Mouse (Mus musculus): ENCODE measurements around the gene Cacna2d2. TPM values are rescaled to one million over a fixed set of nuclear protein-coding genes. Genes with fewer than 3 reads are reported as not detected.

Gene Cacna2d2
- polyA plus RNA-seq, 1 experiment from 2014 or later, result 3.3 TPM

GRCm38 (mm10) chr9:107547026-107547425 is 147.6 kb downstream of the Cacna2d2 start, which contains the start of gene Zmynd10:
TSS of gene Zmynd10 (plus strand) at chr9:107547298.
- peak within 1 kb of the TSS; percentile 23 for H3K4me3 ChIP-seq (replicated peaks)
- peak within 1 kb of the TSS; percentile 40; the same call in 1 of the 2 replicates for H3K9ac ChIP-seq
- peaks cover 44% of the 10 kb centered on the region for H3K27me3 ChIP-seq
- H3K4me2 ChIP-seq, result peak within 1 kb of the TSS; percentile 51
- H3K36me3 ChIP-seq (replicated peaks), result peaks cover 15% of the 10 kb centered on the region
- H3K4me1 ChIP-seq, result peaks cover 37% of the 10 kb centered on the region
- peak; percentile 72 for ATAC-seq (ENCODE audit: low FRiP score)
- peak within 1 kb of the TSS; percentile 71 for H3K27ac ChIP-seq
- H3K9me3 ChIP-seq, result no peaks in the 10 kb centered on the region
- 5% methylated on average over 20 of the region's 20 CpGs for WGBS

- H3K9me3 ChIP-seq, result no peaks in the 10 kb centered on the region
- H3K4me3 ChIP-seq (replicated peaks), result no peak overlapping the region
- no peak overlapping the region for H3K9ac ChIP-seq
- no peak overlapping the region for H3K4me2 ChIP-seq
- peaks cover 15% of the 10 kb centered on the region for H3K36me3 ChIP-seq (replicated peaks)
- peaks cover 53% of the 10 kb centered on the region for H3K27me3 ChIP-seq
- peaks cover 37% of the 10 kb centered on the region for H3K4me1 ChIP-seq
- no peak overlapping the region for H3K27ac ChIP-seq
- WGBS, result 79% methylated on average over 5 of the region's 5 CpGs
- no peak for ATAC-seq (ENCODE audit: low FRiP score)
These were observed 148.5 kb downstream of the Cacna2d2 start for GRCm38 (mm10) chr9:107547957-107548356.

- no peak overlapping the region for H3K27ac ChIP-seq
- no peak overlapping the region for H3K4me2 ChIP-seq
- ATAC-seq (ENCODE audit: low FRiP score), result no peak
- H3K9ac ChIP-seq, result no peak overlapping the region
- no peak overlapping the region for H3K4me3 ChIP-seq (replicated peaks)
- 90% methylated on average over 10 of the region's 10 CpGs for WGBS
- no peaks in the 10 kb centered on the region for H3K9me3 ChIP-seq
- peaks cover 11% of the 10 kb centered on the region for H3K36me3 ChIP-seq (replicated peaks)
- H3K4me1 ChIP-seq, result peaks cover 44% of the 10 kb centered on the region
- H3K27me3 ChIP-seq, result peaks cover 59% of the 10 kb centered on the region
These were observed 149.4 kb downstream of the Cacna2d2 start for GRCm38 (mm10) chr9:107548820-107549219.

- Histone ChIP-seq H3K27ac (no peak overlapping the region), H3K27me3 (peaks cover 59% of the 10 kb centered on the region), H3K9me3 (no peaks in the 10 kb centered on the region), H3K36me3 (replicated peaks) (peaks cover 4% of the 10 kb centered on the region), H3K4me2 (no peak overlapping the region), H3K4me1 (peaks cover 47% of the 10 kb centered on the region), H3K4me3 (replicated peaks) (no peak overlapping the region), H3K9ac (no peak overlapping the region)
- WGBS, result 90% methylated on average over 20 of the region's 20 CpGs
- no peak for ATAC-seq (ENCODE audit: low FRiP score)
These were observed 150.1 kb downstream of the Cacna2d2 start for GRCm38 (mm10) chr9:107549297-107550074.

GRCm38 (mm10) chr9:107550491-107551116 is 151.2 kb downstream of the Cacna2d2 start:
- Histone ChIP-seq H3K4me2 (peak overlapping the region; percentile 61), H3K27ac (no peak overlapping the region), H3K4me3 (replicated peaks) (peak overlapping the region; percentile 40), H3K27me3 (peaks cover 59% of the 10 kb centered on the region), H3K4me1 (peaks cover 53% of the 10 kb centered on the region), H3K9me3 (no peaks in the 10 kb centered on the region), H3K36me3 (replicated peaks) (no peaks in the 10 kb centered on the region), H3K9ac (0 out of 2 replicates have a peak overlapping the region, but pooled peaks have one; percentile 51)
- no peak for ATAC-seq (ENCODE audit: low FRiP score)
- WGBS, result 26% methylated on average over 23 of the region's 23 CpGs

GRCm38 (mm10) chr9:107551117-107551889 is 151.9 kb downstream of the Cacna2d2 start, which contains the start of gene Rassf1:
TSS of gene Rassf1 (plus strand) at chr9:107551555.
- Histone ChIP-seq H3K9me3 (no peaks in the 10 kb centered on the region), H3K27me3 (peaks cover 59% of the 10 kb centered on the region), H3K4me2 (peak within 1 kb of the TSS; percentile 61), H3K9ac (peak within 1 kb of the TSS; percentile 51), H3K27ac (0 out of 2 replicates have a peak within 1 kb of the TSS, but pooled peaks have one; percentile 4), H3K4me1 (peaks cover 58% of the 10 kb centered on the region), H3K36me3 (replicated peaks) (no peaks in the 10 kb centered on the region), H3K4me3 (replicated peaks) (peak within 1 kb of the TSS; percentile 40)
- 1% methylated on average over 63 of the region's 63 CpGs for WGBS
- 0 out of 2 replicates have a peak, but pooled peaks have one; percentile 2 for ATAC-seq (ENCODE audit: low FRiP score)

GRCm38 (mm10) chr9:107551890-107552355 is 152.5 kb downstream of the Cacna2d2 start:
- Histone ChIP-seq H3K4me2 (peak overlapping the region; percentile 61), H3K27me3 (peaks cover 59% of the 10 kb centered on the region), H3K27ac (0 out of 2 replicates have a peak overlapping the region, but pooled peaks have one; percentile 4), H3K9me3 (no peaks in the 10 kb centered on the region), H3K36me3 (replicated peaks) (0 out of 2 replicates have a peak, but pooled peaks cover under 1% of the 10 kb centered on the region), H3K9ac (peak overlapping the region; percentile 51), H3K4me1 (peaks cover 58% of the 10 kb centered on the region), H3K4me3 (replicated peaks) (peak overlapping the region; percentile 40)
- WGBS, result 7% methylated on average over 8 of the region's 8 CpGs
- ATAC-seq (ENCODE audit: low FRiP score), result no peak

GRCm38 (mm10) chr9:107552690-107553393 is 153.4 kb downstream of the Cacna2d2 start:
- no peak for ATAC-seq (ENCODE audit: low FRiP score)
- H3K4me2 ChIP-seq, result peak overlapping the region; percentile 82
- WGBS, result 78% methylated on average over 5 of the region's 5 CpGs
- peaks cover 9% of the 10 kb centered on the region for H3K36me3 ChIP-seq (replicated peaks)
- H3K9ac ChIP-seq, result no peak overlapping the region
- H3K4me3 ChIP-seq (replicated peaks), result peak overlapping the region; percentile 63; the same call in 1 of the 2 replicates
- H3K27me3 ChIP-seq, result peaks cover 57% of the 10 kb centered on the region
- no peaks in the 10 kb centered on the region for H3K9me3 ChIP-seq
- H3K27ac ChIP-seq, result no peak overlapping the region
- peaks cover 55% of the 10 kb centered on the region for H3K4me1 ChIP-seq

GRCm38 (mm10) chr9:107553541-107554318 is 154.3 kb downstream of the Cacna2d2 start:
- ATAC-seq (ENCODE audit: low FRiP score), result peak; percentile 78
- WGBS, result 5% methylated on average over 37 of the region's 37 CpGs
- Histone ChIP-seq H3K27me3 (peaks cover 48% of the 10 kb centered on the region), H3K36me3 (replicated peaks) (peaks cover 18% of the 10 kb centered on the region), H3K4me2 (peak overlapping the region; percentile 82), H3K9me3 (no peaks in the 10 kb centered on the region), H3K27ac (peak overlapping the region; percentile 92), H3K4me1 (peaks cover 55% of the 10 kb centered on the region), H3K9ac (peak overlapping the region; percentile 80), H3K4me3 (replicated peaks) (peak overlapping the region; percentile 63)

- no peaks in the 10 kb centered on the region for H3K9me3 ChIP-seq
- peak overlapping the region; percentile 80 for H3K9ac ChIP-seq
- H3K4me1 ChIP-seq, result peaks cover 55% of the 10 kb centered on the region
- H3K4me2 ChIP-seq, result peak overlapping the region; percentile 82
- under 1% methylated on average over 51 of the region's 53 CpGs for WGBS
- H3K27me3 ChIP-seq, result peaks cover 42% of the 10 kb centered on the region
- ATAC-seq (ENCODE audit: low FRiP score), result peak; percentile 92
- H3K4me3 ChIP-seq (replicated peaks), result peak overlapping the region; percentile 63
- H3K36me3 ChIP-seq (replicated peaks), result peaks cover 25% of the 10 kb centered on the region
- H3K27ac ChIP-seq, result peak overlapping the region; percentile 92
These were observed 155.0 kb downstream of the Cacna2d2 start for GRCm38 (mm10) chr9:107554319-107554825.

Data from forebrain, embryonic 12.5 days (tissue).